Mouse (Mus musculus): Measurements from ENCODE around the gene 1700067K01Rik.
A peak's percentile ranks its signal among the peaks of the same experiment; 100 is the strongest.
"Not testable (repeated sequence)": the region's sequence is repeated elsewhere in the genome, so short reads cannot be mapped to it uniquely, and the experiment has no call there.

Gene 1700067K01Rik

DNA sequence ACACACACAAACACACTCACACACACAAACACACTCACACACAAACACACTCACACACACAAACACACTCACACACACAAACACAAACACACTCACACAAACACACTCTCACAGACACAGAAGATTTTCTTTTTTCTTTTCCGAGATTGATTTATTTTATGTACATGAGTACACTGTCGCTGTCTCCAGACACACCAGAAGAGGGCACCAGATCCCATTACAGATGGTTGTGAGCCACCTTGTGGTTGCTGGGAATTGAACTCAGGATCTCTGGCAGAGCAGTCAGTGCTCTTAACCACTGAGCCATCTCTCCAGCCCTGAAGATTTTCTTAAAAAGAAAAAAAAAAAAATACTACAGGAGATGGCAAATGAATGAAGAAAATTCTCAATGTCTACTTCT, 18.1 kb upstream of the 1700067K01Rik start:
- not testable (repeated sequence) for DNase-seq

DNA sequence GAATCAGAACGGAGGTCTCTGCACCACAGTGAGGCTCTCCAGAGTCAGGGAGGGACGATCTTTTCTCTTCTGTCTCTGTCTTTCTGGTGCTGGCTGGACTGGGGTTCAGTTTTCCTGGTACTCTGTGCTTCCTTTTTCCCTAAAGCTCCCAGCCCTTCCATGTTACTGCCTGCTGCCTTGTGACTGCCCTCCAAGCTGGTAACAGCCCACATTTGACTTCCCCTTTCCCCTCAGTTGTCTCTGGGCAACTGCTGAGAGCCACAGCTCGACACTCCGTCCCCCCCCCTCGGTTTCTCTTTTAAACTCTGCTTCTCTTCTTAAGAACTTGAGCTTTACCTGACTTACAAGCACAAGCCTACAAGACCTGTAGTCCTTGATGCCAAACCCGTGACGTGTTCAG, 12.1 kb upstream of the 1700067K01Rik start:
- no peak for DNase-seq

DNA sequence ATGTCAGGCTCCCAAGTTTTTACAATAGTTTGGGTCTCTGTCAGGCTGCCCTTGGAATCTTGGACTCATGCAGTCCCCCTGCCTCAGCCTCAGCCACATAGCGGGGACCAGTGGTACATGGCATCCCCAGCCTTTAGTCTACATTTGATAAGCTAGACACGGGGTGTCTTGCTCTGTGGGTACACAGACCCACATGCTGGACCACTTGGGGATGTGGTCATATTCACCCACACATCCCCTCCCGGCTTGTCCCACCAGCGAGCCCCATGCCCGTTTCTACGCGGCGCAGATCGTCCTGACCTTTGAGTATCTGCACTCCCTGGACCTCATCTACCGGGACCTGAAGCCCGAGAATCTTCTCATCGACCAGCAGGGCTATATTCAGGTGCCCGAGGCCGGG, 11.1 kb upstream of the 1700067K01Rik start:
- DNase-seq = no peak

DNA sequence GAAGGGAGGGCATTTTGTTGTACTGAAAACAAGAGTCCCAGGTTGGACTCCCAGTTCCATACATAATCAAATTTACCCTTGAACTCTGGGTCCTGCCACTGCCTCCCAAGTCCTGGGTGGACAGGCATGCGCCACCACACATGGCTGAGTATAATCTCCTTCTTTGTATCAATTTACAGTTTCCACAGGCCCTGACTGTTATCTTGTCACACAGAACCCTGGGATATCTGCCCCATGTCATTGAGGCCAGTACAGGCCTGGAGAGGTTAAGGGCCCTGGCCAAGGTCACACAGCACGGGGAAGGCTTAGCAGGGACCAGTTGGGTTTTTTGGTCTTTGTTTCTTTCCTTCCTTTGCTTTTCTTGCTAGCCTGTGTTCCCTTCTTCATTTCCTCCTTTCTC, 8.8 kb upstream of the 1700067K01Rik start:
- no peak for DNase-seq

DNA sequence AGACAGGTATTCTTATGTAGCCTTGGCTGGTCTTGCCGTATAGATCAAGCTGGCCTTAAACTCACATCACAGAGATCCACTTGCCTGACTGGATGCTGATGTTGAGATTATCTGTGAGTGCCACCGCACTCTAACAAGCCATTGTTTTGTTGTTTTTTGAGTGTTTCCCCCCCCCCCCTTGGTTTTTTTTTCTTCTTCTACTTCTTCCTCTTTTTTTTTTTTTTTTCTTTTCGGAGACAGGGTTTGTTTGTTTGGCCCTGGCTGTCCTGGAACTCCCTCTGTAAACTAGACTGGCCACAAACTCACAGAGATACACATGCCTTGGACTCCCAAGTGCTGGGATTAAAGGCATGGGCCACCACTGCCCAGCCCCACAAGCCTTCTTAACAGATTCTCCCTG, 7.3 kb upstream of the 1700067K01Rik start:
- DNase-seq = no peak

DNA sequence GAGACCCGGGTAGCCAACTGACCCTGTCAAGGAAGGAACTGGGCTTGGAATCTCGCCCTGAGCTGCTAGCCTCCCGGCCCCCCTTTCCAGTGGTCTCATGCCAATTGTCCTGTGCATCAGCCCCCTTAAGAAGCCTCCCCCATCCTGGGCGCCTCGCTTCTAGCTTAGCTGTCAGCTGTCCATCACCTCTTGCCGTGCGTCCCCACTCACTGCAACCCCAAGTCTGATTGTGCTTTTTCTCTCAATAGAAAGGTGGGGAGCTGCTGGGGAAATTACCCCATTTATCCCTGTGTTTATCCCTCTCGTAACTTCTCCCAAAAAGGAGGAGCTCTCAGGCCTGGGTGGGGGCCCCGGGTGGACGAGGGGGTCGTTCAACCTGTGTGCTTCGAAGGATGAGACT, 5.3 kb upstream of the 1700067K01Rik start:
- peak in 1 of 2 experiments; percentile 16 for DNase-seq

DNA sequence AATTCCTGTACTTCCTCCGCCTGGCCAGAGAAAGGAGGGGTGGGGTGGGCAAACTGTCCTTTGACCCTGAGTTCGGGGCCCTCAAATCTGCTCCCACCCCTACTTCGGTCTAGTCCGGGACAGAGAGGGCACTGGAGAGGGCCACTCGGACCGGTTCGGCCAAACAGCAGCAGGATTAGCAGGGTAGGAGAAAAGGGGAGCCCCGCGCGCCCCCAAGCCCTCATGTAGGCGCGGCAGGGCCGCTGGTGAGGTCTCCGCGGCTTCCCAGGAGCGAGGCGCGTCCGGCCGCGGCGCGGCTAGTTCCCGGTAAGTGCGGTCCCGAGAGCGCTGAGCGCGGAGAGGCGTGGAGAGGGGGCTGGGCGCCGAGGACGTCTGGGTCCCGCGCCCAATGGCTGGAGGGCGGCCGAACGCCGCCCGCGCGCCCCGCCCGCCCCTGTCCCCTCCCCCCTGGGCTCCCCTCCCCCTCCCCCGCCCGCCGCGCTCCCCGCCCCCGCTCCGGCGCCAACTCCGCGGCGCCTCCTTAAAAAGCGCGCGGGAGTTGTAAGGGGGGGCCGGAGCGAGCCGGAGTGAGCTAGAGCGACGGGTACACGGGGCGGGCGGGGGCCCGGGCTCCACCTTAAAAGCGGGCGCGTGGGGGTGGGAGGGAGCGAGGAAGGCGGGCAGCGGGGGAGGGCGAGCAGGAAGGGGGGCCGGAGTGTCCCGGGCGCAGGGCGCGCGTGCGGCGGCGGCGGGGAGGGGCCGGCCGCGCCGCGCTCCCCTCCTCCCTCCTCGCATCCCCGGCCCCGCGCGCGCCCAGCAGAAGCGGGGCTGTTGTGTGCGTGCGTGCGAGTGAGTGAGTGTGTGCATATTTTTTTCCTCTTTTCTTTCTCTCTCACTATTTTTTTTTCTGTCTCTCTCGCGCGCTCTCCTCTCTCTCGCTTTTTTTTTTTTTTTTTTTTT, 4.5 kb upstream of the 1700067K01Rik start:
- DNase-seq = peak; percentile 96 to 97

DNA sequence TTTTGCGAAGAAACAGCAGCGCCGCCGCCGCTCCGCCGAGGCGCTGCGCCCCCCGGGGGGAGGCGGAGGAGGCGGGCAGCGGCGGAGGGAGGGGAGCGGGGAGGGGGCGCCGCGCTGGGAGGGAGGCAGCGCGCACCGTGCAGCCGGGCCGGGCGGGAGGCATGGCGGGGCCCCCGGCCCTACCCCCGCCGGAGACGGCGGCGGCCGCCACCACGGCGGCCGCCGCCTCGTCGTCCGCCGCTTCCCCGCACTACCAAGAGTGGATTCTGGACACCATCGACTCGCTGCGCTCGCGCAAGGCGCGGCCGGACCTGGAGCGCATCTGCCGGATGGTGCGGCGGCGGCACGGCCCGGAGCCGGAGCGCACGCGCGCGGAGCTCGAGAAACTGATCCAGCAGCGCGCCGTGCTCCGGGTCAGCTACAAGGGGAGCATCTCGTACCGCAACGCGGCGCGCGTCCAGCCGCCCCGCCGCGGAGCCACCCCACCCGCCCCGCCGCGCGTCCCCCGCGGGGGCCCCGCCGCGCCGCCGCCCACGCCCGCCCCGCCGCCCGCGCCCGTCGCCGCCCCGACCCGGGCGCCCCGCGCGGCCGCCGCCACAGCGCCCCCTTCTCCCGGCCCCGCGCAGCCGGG, 3.7 kb upstream of the 1700067K01Rik start, which contains the start of gene Samd1:
Gene Samd1, plus strand, starts transcription at position 162 of the 631 bp plus-strand sequence.
- peak in 1 of 2 experiments; percentile 72 for DNase-seq

DNA sequence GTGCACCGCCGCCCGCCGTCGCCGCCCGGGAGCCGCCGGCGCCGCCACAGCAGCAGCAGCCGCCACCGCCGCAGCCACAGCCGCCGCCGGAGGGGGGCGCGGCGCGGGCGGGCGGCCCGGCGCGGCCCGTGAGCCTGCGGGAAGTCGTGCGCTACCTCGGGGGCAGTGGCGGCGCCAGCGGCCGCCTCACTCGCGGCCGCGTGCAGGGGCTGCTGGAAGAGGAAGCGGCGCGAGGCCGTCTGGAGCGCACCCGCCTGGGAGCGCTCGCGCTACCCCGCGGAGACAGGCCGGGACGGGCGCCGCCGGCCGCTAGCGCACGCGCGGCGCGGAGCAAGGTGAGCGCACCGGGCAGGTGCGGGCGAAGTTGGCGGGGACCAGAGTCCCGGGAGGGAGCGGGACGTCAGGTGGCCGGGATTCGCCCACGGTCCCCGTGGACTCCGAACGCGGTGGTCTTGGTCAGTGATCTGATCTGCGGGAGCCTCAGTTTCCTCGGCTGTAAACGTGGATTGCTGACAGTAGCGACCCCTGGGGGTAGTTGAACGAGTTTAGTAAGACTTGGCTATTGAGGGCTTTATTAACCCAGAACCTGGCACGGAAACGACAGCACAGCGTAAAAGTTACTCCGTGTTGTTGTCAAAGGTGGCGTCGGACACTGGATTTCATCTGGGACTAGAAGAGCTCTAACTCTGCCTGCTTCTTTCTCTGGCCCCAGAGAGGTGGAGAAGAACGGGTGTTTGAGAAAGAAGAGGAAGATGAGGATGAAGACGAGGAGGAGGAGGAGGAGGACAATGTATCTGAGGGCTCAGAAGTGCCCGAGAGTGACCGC, 2.9 kb upstream of the 1700067K01Rik start:
- DNase-seq = peak; percentile 75 to 81

DNA sequence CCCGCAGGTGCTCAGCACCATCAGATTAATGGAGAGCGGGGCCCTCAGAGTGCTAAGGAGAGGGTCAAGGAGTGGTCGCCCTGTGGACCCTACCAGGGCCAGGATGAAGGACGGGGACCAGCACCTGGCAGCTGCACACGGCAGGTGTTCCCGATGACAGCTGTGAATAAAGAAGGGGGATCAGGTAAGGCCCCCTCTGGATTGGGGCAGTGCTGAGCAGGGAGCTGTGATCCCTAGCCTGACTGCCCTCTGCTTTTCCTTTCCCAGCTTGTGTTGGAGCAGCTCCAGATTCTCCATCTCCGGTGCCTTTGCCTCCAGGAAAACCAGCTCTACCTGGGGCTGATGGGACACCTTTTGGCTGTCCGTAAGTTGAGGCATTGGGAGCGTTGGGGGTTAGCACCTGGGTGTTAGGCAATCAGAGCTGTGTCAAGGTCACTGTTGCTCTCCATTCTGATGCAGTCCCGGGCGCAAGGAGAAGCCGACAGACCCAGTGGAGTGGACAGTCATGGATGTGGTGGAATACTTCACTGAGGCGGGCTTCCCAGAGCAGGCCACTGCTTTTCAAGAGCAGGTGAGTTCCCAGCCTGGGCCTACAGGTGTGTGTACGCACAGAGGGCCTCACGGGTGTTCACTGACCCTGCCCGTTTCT, 2.1 kb upstream of the 1700067K01Rik start:
- DNase-seq = peak in 1 of 2 experiments; percentile 45

DNA sequence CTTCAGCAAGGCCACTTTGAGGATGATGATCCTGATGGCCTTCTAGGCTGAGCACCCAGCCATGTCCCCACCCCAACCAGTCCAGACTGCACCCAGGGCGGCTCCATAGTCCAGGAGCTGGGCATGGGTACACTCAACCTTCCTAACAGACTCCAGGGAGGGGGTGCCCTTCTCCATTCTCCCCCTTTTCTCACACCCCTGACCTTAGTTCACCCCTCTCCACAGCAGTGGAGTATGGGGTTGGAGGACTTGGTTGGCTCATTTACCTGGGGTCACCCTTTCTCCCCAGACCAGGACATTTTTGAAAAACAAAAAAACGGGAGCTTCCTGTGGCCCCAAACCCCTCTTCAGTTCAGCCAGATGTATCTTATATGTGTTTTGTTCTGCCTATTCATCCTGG, 1.5 kb upstream of the 1700067K01Rik start:
- peak in 1 of 2 experiments; percentile 19 for DNase-seq

DNA sequence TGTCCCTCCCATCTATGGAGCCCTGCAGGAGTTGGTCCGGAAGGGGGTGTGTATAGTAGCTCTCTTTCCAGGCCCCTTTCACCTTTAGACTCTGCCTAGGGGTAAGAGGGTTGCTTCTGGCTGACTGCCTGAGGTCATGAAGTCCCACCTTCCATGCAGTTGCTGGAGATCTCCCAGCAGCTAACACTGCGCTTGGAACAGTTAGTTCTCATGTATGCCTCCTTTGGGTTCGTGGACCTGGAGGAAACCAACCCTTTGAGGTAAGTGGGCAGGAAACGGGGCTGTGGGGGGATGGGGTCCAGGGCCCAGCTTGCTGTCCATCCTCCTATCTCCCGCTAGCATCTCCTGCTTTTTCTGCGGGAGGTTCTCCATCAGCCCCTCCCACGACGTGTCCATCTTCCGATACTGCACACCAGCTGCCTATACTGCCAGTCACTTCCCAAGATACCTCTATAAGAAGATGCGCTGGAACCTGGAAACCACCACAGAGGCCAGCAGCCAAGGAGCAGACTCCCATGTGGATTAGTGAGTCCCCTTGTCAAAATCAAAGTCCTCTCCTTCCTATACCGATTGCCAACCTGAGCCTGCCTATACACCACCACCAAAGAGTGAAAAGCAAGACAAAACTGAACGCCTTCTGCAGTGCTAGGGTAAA, 1.8 kb downstream of the 1700067K01Rik start:
- DNase-seq = peak; percentile 71 to 74

DNA sequence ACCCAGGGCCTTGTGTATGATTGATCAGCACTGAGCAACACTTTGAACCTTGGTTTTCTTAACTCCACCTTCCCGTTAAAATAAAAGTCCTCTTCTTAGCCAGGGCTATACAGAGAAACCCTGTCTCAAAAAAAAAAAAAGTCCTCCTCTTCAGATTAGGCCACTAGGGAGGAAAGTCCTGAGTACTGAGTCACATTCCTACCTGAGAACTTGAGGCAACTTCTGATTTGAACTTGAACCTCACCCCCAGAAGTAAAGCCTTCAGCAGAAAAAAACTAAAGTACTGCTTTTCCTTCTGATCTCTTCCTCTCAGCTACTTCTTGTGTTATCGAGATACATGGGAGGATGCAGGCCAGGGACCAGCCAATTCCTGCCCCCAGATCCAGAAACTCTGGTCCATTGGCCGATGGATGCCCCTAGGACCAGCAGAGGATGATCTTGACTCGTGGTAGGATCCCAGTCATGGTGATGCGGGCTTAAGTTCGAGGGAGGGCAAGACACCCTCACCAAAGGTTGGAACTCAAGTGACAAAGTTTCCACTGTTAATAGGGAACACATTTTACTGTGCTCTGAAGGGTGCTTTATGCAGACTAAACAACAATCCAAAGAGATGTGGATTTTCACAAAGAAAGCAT, 2.4 kb downstream of the 1700067K01Rik start:
- DNase-seq = no peak

DNA sequence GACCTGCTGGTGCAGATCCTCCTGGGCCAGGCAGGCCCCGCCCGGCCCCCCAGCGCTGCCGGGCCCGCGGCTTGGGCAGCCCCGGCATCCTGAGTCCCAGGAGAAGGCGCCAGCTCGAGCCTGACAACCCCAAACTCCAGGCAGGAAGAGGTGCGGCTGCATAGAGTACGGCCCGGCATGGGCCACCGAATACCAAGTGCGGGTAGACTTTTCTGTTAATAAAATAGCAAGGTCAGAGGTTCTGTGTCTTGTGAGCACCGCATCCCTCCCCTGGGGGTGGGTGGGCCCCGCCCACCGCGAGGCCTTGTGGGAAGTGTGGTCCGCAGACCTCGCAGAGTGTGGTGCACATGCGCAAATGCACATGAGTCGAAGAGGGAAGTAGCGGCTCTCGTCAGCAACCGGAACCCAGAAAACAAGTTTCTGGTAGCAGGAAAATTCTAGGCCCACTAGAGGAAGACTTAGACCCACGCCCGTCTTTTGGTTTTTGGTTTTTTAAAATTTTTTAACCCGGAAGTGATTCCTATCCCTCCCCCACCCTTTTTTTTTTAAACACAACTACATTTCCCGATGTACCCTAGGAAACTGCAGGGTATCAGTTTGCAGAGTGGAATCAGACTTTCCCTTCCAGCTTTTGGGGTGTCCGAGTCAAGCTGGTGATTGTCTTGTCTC, 3.4 kb downstream of the 1700067K01Rik start:
- peak; percentile 97 to 98 for DNase-seq

DNA sequence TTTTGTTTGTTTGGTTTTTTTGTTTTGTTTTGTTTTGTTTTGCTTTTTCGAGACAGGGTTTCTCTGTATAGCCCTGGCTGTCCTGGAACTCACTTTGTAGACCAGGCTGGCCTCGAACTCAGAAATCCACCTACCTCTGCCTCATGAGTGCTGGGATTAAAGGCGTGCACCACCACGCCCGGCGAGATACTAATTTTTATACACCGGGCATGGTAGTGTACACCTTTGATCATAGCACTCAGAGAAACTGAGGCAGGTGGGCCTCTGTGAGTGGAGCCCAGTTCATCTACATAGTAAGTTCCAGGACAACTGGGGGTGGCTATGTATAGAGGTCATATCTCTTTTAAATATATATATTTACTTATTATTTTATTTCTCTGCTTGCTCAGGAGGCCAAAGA, 4.2 kb downstream of the 1700067K01Rik start:
- not testable (repeated sequence) for DNase-seq

DNA sequence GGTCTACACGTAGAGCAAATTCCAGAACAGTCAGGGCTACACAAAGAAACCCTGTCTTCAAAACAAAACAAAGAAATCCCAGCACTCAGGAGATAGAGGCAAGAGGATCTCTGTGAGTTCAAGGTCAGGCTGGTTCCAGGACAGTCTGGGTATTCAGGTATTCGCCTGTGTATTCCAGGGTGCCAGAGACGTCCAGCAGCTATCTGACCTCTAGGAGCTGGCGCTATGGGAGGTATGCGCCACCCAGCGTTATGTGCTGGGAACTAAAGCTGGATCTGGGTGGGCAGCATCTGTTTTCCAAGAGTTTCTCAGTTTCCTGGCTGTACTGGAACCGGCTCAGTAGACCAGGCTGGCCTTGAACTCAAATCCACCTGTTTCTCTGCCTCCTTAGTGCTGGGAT, 7.1 kb downstream of the 1700067K01Rik start:
- DNase-seq = peak in 1 of 2 experiments; percentile 38

DNA sequence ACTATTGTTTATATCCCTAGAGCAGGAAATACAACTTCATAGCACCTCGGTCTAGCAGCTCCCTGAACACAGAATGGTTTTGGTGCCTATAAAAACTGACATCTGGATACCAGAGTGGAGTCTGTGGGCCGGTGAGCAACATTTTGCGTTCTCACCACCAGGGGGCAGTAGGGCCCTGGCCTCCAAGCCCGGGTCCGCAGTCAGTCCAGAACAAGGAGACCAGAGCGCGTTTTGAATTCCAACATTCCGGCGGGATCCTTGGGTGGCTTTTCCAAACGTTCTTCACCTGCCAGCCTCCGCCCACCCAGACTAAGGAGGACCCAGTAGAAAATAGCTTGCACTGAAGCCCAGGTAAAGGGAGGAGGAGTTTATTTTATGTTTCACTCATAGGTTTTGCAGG, 8.6 kb downstream of the 1700067K01Rik start:
- DNase-seq = peak; percentile 92 to 95

DNA sequence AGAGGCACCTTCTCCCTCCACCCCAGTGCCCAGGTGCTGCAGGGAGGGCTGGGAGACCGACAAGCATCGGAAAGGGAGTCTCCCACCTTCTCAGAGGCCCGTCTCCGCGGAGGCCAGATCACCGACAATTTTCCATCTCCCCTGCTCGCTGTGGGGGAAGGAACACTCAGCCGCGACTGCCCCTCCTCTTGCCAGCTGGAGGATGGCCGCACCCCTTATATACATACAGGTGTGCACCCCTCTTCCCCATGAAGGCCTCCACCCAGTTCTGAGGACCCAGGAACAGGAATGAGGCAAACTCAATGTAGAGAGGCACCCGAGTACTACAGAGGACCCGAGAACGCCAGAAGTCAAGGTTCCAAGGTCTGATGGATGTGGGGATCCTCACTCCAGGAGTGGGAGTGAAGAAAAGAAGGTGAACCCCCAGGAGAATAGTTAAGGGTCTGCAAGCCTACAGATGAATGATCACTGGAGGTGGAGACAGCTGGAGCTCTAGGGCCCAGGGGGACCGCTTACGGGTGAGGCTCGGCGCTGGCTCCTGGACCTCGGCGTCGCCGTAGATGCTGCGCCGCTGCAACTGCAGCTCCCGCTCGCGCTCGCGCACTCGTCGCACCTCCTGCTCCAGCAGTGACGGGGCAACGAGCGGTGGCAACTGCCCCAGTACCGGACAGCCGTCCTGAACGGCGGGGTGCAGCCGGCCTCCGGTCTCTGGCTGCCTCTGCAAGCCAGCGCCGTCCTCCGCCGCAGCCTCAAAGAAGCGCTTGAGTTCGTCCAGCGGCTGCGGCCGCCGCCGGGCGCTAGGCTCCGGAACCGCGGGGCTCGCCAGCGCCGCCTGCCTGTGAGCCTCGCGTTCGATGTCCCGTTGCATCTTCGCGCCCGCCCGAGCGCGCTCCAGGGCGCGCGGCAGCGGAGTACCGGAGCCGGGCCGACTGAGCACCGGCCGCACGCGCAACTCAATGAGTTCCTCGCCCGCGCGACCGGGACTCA, 9.6 kb downstream of the 1700067K01Rik start:
- peak; percentile 82 to 93 for DNase-seq

DNA sequence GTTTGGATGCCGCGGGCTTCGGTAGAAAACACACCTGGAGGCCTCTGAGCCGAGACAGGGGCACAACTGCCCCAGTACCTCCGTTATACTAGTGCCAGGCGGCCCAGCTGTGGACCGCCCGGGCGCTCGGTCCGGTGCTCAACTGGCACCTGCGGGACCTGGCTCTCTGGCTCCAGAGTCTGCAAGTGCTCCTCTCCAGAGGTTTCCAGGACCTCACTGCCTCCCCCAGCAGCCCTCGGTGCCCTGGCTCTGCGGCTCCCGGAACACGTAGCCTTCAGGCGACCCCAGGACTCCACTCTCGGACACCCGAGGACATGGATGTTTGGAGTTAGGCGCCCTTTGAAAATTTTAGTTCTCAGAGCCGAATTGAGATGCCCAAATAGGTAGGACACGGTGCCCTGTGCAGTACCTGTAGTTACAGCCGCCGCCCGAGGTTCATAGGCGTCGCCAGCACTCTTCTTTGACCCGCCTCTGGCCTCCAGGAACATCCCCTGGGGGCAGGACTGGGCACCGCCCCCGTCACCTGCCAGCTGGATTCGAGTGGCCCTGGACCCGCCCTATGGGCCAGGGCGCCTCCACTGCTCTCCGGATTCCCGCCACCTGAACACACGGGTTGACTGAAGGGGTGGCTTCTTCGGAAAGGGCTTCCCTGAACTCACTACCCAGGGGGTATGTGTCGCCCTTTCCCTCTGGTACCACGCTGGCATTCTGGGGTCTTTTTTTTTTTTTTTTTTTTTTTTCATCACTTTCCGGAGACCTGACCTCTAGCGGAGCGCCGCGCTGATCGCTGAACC, 10.6 kb downstream of the 1700067K01Rik start, which contains the start of gene 2210011C24Rik:
Gene 2210011C24Rik, minus strand, starts transcription at position 467 of the 794 bp plus-strand sequence.
- peak; percentile 86 to 89 for DNase-seq

All from kidney, postnatal 36 days (tissue).